Mouse (Mus musculus) ES-Bruce4 (cell line): Measurements from ENCODE around the gene Gm28042.

Experiments
- CTCF ChIP-seq: IDR thresholded peaks from one replicate; pipeline ENCODE4 v1.8.1; 2011; ENCODE audit warnings: low read depth, low read length
- POLR2A ChIP-seq: IDR thresholded peaks from one replicate; pipeline ENCODE4 v1.8.1; 2011; ENCODE audit warnings: low read length; ENCODE audit not compliant: insufficient read depth

- TF ChIP-seq CTCF (no peak), POLR2A (no peak)
Observed at GRCm38 (mm10) chr2:119992349-119992748, 34.9 kb upstream of the Gm28042 start.
